Mouse (Mus musculus) liver, embryonic 12.5 days (tissue): ENCODE measurements at regions not wholly inside any gene's neighbourhood (a gene's known extent, or its start where the extent isn't known, plus 50 kb on each side); places are given as distances from the start of the nearest gene placed in this dataset.

Experiments used
- ATAC-seq: fragments of 200-750 bp; cut with Nextera tagmentation; 2 replicates; pipeline ENCODE4 v1.8.0; 2017; ENCODE audit warnings: moderate number of reproducible peaks, mild to moderate bottlenecking, moderate library complexity
- H3K27ac ChIP-seq: fragments of 300-500 bp; sonication (generic); 2 replicates; pipeline ENCODE4 v1.5.1; 2016; ENCODE audit warnings: mild to moderate bottlenecking
- H3K27me3 ChIP-seq: fragments of 300-500 bp; sonication (generic); replicated peaks from 2 replicates; pipeline ENCODE4 v1.6.1; 2016; ENCODE audit warnings: mild to moderate bottlenecking, moderate library complexity
- H3K36me3 ChIP-seq: fragments of 300-500 bp; sonication (generic); 2 replicates; pipeline ENCODE4 v1.6.1; 2016; ENCODE audit warnings: mild to moderate bottlenecking, moderate library complexity
- H3K4me1 ChIP-seq: fragments of 300-500 bp; sonication (generic); 2 replicates; pipeline ENCODE4 v1.6.1; 2016
- H3K4me2 ChIP-seq: fragments of 300-500 bp; sonication (generic); 2 replicates; pipeline ENCODE4 v1.6.1; 2016; ENCODE audit warnings: mild to moderate bottlenecking, moderate library complexity
- H3K4me3 ChIP-seq: fragments of 300-500 bp; sonication (generic); 2 replicates; pipeline ENCODE4 v1.5.1; 2016; ENCODE audit warnings: mild to moderate bottlenecking, moderate library complexity
- H3K9ac ChIP-seq: fragments of 300-500 bp; sonication (generic); 2 replicates; pipeline ENCODE4 v1.6.1; 2016; ENCODE audit warnings: mild to moderate bottlenecking, moderate library complexity
- H3K9me3 ChIP-seq: fragments of 300-500 bp; sonication (generic); replicated peaks from 2 replicates; pipeline ENCODE4 v1.6.1; 2016; ENCODE audit warnings: mild to moderate bottlenecking, moderate library complexity
- WGBS: fragments of 180-500 bp; shearing (Covaris S2); methylation state at CpG from one replicate; pipeline ENCODE4 v1.1.7; 2016; ENCODE audit not compliant: insufficient replicate concordance; 5-methylcytosine and 5-hydroxymethylcytosine counted together

DNA sequence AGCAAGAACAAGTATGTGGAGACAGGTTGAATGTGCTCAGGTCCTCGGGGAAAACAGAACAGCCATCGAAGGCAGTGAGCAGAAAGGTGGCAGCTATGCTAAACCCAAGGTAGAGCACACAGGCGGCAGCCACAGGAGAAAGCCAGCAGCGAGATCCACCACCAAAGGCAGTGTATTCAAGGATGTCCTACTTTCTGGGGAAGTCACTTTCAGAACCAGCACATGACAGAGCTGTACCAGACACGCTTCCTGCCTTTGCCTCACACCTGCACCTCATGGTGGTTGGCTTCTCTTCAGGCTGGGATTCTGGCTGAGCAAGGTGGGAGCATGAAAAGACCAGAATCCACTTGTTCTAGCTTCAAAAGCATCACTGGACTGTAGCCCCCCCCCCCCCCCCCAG is 168.0 kb downstream of the Cdh26 start:
- Histone ChIP-seq H3K27me3 (no peaks in the 10 kb centered on the region), H3K4me1 (0 out of 2 replicates have a peak, but pooled peaks cover 5% of the 10 kb centered on the region), H3K36me3 (no peaks in the 10 kb centered on the region), H3K27ac (no peak overlapping the region), H3K9me3 (peaks cover 6% of the 10 kb centered on the region; the same call in 1 of the 2 replicates), H3K9ac (no peak overlapping the region), H3K4me3 (no peak overlapping the region), H3K4me2 (no peak overlapping the region)
- 73% methylated on average over 5 of the region's 5 CpGs for WGBS
- no peak for ATAC-seq

DNA sequence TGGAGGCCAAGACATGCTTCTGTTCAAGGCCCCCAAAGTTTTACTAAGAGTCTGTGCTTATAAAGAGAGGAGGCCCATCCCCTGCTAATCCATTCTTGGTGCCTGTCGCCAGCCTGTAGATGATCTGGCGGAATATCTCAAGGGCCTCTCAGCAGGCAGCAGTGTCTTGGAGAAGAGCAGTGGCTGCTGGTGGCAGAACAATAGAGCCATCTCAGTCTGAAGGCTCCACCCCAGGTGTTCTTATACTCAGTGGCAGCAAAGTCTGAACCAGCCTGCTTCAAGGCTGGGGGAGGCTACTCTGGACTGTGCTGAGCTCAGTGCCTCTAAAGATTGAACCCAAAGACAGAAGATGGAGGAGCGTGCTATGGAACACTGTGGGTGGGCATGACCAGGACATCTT is 168.5 kb downstream of the Cdh26 start:
- no peak overlapping the region for H3K4me3 ChIP-seq
- no peak overlapping the region for H3K27ac ChIP-seq
- H3K9me3 ChIP-seq: peaks cover 6% of the 10 kb centered on the region; the same call in 1 of the 2 replicates
- no peak overlapping the region for H3K4me2 ChIP-seq
- no peaks in the 10 kb centered on the region for H3K36me3 ChIP-seq
- 0 out of 2 replicates have a peak, but pooled peaks cover 5% of the 10 kb centered on the region for H3K4me1 ChIP-seq
- WGBS: 73% methylated on average over 3 of the region's 3 CpGs
- no peak overlapping the region for H3K9ac ChIP-seq
- no peaks in the 10 kb centered on the region for H3K27me3 ChIP-seq
- no peak for ATAC-seq

DNA sequence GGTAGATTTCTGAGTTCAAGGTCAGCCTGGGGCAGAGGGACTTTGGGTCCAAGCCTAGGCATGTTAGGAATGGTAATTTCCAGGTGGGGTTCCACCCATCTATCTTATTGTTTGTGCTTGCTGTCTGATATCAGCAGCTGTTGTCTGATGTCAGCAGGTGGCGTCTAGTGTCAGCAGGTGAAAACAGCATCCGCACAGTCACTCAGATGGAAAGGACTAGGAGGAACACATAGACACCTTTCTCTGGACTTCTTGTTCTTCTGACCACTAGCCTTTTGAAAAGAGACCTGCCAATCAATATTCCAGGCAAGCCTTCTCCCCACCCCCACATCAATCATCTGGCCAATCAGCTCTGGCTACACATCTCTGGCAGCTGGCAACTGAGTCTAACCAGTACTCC is 173.1 kb downstream of the Cdh26 start:
- no peak for ATAC-seq
- Histone ChIP-seq H3K9me3 (peaks cover 6% of the 10 kb centered on the region; the same call in 1 of the 2 replicates), H3K27ac (no peak overlapping the region), H3K4me2 (no peak overlapping the region), H3K9ac (no peak overlapping the region), H3K36me3 (no peaks in the 10 kb centered on the region), H3K27me3 (no peaks in the 10 kb centered on the region), H3K4me3 (no peak overlapping the region), H3K4me1 (no peaks in the 10 kb centered on the region; the same call in 1 of the 2 replicates)
- 64% methylated on average over 2 of the region's 2 CpGs for WGBS

DNA sequence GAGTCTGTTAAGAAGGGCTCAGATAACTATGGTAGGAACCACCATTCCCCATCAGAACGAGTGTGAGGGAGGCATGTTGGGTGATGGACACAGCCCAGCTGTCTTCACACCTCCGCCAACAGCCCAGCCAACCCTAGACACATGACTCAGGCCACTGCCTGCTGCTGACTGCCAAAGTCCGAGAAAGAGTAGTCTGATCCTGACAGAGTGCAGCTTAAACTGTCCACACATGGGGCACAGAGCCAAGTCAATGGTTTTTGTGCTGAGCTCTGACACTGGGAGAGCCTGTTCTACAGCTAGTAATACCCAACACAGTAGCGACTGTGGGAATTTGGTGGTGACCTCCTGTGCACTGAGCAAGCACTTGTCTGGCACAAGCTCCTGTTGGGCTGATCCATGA is 176.4 kb downstream of the Cdh26 start:
- 59% methylated on average over 4 of the region's 4 CpGs for WGBS
- no peaks in the 10 kb centered on the region for H3K9me3 ChIP-seq
- no peaks in the 10 kb centered on the region for H3K27me3 ChIP-seq
- ATAC-seq: no peak
- no peak overlapping the region for H3K9ac ChIP-seq
- no peak overlapping the region for H3K4me2 ChIP-seq
- H3K4me3 ChIP-seq: no peak overlapping the region
- peaks cover 3% of the 10 kb centered on the region; the same call in 1 of the 2 replicates for H3K4me1 ChIP-seq
- no peak overlapping the region for H3K27ac ChIP-seq
- no peaks in the 10 kb centered on the region for H3K36me3 ChIP-seq

DNA sequence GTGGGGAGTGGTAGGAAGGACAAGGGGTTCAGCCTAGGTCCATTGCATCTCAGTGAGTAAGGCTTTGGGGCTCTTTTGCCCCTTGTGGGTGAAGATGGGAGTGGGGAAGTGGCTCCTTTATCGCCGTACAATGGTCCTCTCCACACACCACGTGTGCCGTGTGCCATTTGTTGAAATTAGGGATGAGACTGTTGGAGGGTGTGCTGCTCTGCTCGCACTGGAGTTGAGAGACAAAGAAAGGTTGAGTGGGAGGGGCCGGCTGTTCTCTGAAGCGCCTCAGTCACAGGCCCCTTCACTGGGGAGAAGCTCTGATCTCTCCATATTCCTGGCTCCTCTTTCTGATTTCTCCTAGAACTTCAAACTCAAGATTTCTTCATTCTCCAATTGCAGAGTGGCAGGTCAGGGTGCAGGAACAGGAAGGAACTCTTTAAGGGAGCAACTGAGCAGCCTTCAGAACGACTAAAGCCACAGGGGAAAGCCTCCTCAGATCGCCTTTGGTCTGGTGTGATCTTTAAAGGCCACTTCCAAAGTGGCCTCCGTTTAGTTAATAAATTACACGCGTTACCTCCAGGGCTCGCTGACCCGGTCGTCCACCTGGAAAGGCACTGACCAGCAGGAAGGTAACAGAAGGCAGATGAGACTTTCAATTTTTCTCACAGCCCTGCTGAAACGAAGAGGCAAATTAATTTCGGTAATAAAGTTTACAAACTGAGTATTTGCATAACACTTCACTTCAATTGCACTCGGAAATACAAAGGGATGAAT is 180.1 kb downstream of the Cdh26 start:
- Histone ChIP-seq H3K9me3 (no peaks in the 10 kb centered on the region), H3K4me3 (no peak overlapping the region), H3K4me2 (no peak overlapping the region), H3K4me1 (peaks cover 21% of the 10 kb centered on the region), H3K27ac (no peak overlapping the region), H3K27me3 (no peaks in the 10 kb centered on the region), H3K36me3 (no peaks in the 10 kb centered on the region), H3K9ac (no peak overlapping the region)
- WGBS: 55% methylated on average over 18 of the region's 18 CpGs
- ATAC-seq: no peak

DNA sequence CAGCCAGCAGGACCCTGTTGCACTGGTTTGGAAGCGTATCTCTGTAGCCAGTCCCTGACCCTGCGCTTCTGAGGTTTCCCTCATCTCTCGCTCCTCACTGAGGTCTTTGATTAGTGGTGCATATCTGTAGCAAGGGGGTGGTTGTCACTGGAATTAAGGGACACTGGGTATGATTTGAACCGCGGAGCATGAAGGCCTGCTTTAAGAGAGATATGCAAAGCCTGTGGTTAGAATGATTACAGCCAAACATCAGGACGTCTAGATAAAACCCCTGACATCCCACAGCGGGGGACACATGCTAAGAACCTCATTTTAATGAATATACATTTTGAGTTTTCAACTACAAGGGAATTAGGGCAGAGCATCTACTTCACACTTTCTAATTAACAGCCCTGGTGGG is 184.4 kb downstream of the Cdh26 start:
- Histone ChIP-seq H3K9ac (no peak overlapping the region), H3K27ac (no peak overlapping the region), H3K4me2 (no peak overlapping the region), H3K4me3 (no peak overlapping the region), H3K9me3 (no peaks in the 10 kb centered on the region), H3K4me1 (peaks cover 21% of the 10 kb centered on the region), H3K27me3 (no peaks in the 10 kb centered on the region), H3K36me3 (no peaks in the 10 kb centered on the region)
- 22% methylated on average over 7 of the region's 7 CpGs for WGBS
- ATAC-seq: peak; percentile 48

DNA sequence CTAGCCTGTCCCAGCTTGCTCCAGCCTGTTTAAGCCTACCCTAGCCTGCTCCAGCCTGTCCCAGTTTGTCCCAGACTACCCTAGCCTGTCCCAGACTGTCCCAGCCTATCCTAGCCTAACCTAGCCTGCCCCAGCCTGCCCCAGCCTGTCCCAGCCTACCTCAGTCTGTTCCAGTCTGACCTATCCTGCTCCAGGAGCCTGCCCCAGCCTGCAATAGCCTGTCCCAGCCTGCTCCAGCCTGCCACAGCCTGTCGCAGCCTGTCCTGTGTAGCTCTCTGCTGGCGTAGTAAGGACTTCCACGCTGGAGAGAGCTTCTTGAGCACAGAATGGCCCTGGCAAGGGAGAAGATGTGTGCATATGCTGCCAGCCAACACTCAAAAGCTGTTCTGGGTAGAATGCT is 192.5 kb downstream of the Cdh26 start:
- Histone ChIP-seq H3K4me1 (no peaks in the 10 kb centered on the region), H3K4me2 (no peak overlapping the region), H3K4me3 (no peak overlapping the region), H3K9me3 (no peaks in the 10 kb centered on the region), H3K27me3 (0 out of 2 replicates have a peak, but pooled peaks cover 5% of the 10 kb centered on the region), H3K9ac (no peak overlapping the region), H3K27ac (no peak overlapping the region), H3K36me3 (no peaks in the 10 kb centered on the region)
- peak; percentile 47 for ATAC-seq
- WGBS: 40% methylated on average over 3 of the region's 3 CpGs

DNA sequence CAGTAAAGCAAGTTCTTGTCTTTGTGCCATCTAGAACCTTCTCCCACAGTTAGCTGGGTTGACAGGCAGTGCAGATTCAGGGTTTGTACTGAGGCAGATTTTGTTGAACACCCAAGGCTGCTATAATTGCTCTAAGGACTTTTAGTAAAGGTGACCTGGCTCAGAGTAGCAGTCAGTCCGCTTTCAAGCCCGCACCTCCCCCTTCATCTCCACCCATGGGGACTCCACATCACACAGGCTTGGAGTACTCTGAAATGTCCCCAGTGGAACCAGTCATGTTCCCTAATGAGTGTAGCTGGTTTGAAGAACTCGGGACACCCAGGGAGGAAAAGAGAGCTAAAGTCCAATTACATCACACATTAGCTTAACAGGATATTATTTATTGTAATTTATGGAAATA is 194.1 kb downstream of the Cdh26 start:
- no peak overlapping the region for H3K27ac ChIP-seq
- no peak overlapping the region for H3K4me3 ChIP-seq
- no peaks in the 10 kb centered on the region for H3K9me3 ChIP-seq
- 0 out of 2 replicates have a peak, but pooled peaks cover 5% of the 10 kb centered on the region for H3K27me3 ChIP-seq
- no peak overlapping the region for H3K9ac ChIP-seq
- 69% methylated on average over 3 of the region's 3 CpGs for WGBS
- H3K4me1 ChIP-seq: no peaks in the 10 kb centered on the region
- H3K4me2 ChIP-seq: no peak overlapping the region
- ATAC-seq: no peak
- H3K36me3 ChIP-seq: no peaks in the 10 kb centered on the region

DNA sequence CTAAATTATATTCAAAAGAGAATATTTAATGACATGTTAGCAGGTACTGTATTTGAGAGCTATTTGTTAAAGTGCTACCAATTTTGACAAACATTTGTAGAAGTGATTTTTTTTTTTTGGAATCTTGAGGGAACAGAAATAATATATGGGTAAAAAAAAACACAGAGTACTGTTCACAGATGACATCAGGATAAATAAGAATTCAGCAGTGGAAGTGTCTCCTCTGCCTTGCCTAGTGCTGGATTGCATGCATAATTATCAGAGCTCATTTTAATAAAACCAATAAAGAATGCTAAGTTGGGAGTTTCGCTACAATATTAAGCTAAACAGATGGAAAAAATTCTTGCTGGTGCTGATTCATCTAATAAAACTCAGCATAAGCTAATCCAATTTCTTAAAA is 194.6 kb downstream of the Cdh26 start:
- no peak overlapping the region for H3K27ac ChIP-seq
- no peak for ATAC-seq
- H3K4me3 ChIP-seq: no peak overlapping the region
- H3K4me1 ChIP-seq: no peaks in the 10 kb centered on the region
- H3K9me3 ChIP-seq: no peaks in the 10 kb centered on the region
- WGBS: 59% methylated on average over 1 of the region's 1 CpGs
- H3K4me2 ChIP-seq: no peak overlapping the region
- H3K27me3 ChIP-seq: 0 out of 2 replicates have a peak, but pooled peaks cover 5% of the 10 kb centered on the region
- no peaks in the 10 kb centered on the region for H3K36me3 ChIP-seq
- H3K9ac ChIP-seq: no peak overlapping the region

DNA sequence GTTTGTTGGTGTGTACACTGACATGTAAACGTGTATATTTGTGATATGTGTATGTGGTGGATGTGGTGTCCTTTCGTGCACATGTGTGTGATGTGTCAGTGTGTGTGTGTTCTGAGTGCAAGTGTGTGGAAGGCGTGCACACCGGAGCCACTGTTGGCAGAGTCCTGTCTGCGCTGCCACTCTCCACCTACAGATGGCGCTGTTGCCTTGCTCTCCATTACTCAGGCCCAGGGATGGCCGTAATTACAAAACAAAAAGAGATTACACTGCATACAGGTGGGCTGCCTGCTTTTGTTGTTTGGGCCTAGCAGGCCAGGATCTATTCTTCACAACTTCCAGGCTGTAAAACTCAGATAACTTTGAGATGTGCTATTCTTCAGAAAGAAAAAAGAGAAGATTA is 199.4 kb downstream of the Cdh26 start:
- H3K9me3 ChIP-seq: no peaks in the 10 kb centered on the region
- H3K4me3 ChIP-seq: no peak overlapping the region
- H3K27me3 ChIP-seq: no peaks in the 10 kb centered on the region
- H3K4me1 ChIP-seq: no peaks in the 10 kb centered on the region
- no peak overlapping the region for H3K4me2 ChIP-seq
- no peaks in the 10 kb centered on the region for H3K36me3 ChIP-seq
- 23% methylated on average over 7 of the region's 7 CpGs for WGBS
- no peak overlapping the region for H3K27ac ChIP-seq
- no peak for ATAC-seq
- H3K9ac ChIP-seq: no peak overlapping the region

DNA sequence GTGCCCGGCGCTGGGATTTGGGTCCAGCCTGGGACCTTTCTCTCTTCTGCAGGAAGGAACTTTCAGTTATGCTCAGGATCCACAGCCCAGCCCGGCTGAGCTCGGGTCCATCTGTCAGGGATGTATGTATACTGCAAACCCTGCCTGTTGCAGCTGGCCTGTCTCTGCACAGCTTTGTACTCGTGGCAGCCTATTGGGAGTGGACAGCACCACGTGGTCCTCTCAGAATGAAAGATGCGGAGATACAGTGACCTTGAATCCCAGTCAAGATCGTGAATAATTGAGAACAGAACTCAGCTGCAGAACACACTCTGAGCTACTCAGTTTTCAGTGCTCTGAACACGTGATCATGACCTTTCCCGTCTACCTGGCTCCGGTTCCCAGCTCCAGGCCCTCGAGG is 200.2 kb downstream of the Cdh26 start:
- WGBS: 64% methylated on average over 12 of the region's 12 CpGs
- Histone ChIP-seq H3K4me1 (no peaks in the 10 kb centered on the region), H3K36me3 (no peaks in the 10 kb centered on the region), H3K4me2 (no peak overlapping the region), H3K27me3 (no peaks in the 10 kb centered on the region), H3K9me3 (no peaks in the 10 kb centered on the region), H3K27ac (no peak overlapping the region), H3K4me3 (no peak overlapping the region), H3K9ac (no peak overlapping the region)
- ATAC-seq: no peak

DNA sequence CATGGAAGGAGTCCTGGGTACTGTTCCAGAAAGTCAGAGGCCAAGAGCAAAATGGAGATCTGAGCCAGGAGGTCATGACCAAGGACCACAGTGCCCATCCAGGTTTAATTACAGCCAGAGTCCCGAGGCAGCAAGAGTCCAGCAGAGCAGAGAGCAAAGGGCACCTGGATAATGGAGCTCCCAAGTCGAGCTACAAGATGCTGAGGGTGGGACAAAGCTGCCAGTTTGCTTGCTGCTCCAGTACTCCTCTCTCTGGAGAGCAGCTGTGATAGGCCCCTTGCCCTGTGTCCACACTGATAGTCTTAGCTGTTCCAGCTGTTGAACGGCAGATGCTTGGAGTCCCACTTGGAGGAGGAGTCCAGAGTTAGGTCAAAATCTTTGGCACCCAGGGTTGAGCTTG is 201.0 kb downstream of the Cdh26 start:
- Histone ChIP-seq H3K27ac (no peak overlapping the region), H3K4me3 (no peak overlapping the region), H3K9ac (no peak overlapping the region), H3K4me1 (no peaks in the 10 kb centered on the region), H3K27me3 (no peaks in the 10 kb centered on the region), H3K9me3 (no peaks in the 10 kb centered on the region), H3K4me2 (no peak overlapping the region), H3K36me3 (no peaks in the 10 kb centered on the region)
- 50% methylated on average over 3 of the region's 3 CpGs for WGBS
- no peak for ATAC-seq

DNA sequence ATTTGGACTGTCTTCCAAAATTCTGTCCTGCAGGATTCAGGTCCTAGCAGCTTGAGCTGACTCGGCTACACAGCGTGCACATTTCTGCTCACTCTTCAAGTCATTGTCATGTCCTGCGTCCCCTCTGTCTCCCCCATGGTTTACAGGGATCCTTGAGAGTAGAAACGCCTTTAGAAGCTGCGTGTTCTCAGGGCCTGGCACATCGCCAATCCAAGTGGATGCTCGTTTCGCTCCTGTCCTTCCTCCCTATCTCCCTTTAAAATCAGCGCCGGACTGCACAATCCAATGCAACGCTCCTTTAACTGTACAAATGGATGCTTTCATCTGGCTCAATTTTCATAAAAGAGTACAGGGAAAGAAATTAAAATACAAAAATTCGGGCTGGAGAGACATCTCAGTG is 201.6 kb downstream of the Cdh26 start:
- H3K36me3 ChIP-seq: no peaks in the 10 kb centered on the region
- WGBS: 75% methylated on average over 12 of the region's 12 CpGs
- no peak overlapping the region for H3K9ac ChIP-seq
- no peaks in the 10 kb centered on the region for H3K9me3 ChIP-seq
- no peak overlapping the region for H3K27ac ChIP-seq
- no peaks in the 10 kb centered on the region for H3K4me1 ChIP-seq
- no peak overlapping the region for H3K4me3 ChIP-seq
- no peak overlapping the region for H3K4me2 ChIP-seq
- ATAC-seq: no peak
- no peaks in the 10 kb centered on the region for H3K27me3 ChIP-seq
